Mouse (Mus musculus): ENCODE measurements at regions not wholly inside any gene's neighbourhood (a gene's known extent, or its start where the extent isn't known, plus 50 kb on each side); places are given as distances from the start of the nearest gene placed in this dataset.

- no peak for DNase-seq (ENCODE audit: low read depth)
Measured at GRCm38 (mm10) chr10:115025950-115026349, 158.9 kb downstream of the Tph2 start.

DNA sequence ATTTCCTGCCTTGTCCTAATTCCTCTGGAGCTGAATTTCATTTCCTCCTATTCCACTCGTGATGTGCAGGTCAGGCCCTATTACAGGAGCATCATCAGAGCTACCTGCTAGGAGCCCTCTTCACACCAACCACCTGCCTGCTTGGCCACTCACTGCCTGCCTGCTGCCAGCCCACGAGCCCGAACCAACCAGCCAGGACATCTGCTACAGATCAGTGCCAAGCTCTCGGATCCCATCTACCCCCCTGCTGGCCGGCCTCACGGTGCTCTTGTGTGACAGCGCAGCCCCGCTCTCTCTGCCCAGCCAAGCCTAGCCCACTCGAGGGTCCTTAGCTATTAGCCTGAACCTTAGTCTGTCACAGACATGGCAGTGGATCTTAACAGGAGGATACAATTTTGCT lies 165.4 kb downstream of the Tph2 start:
- DNase-seq (ENCODE audit: low read depth) = no peak

- no peak for DNase-seq (ENCODE audit: low read depth)
Measured at GRCm38 (mm10) chr10:115013491-115014001, 171.3 kb downstream of the Tph2 start.

GRCm38 (mm10) chr10:115012922-115013321 lies 171.9 kb downstream of the Tph2 start:
- no peak for DNase-seq (ENCODE audit: low read depth)

- no peak for DNase-seq (ENCODE audit: low read depth)
Measured at GRCm38 (mm10) chr10:115012316-115012715, 172.5 kb downstream of the Tph2 start.

DNA sequence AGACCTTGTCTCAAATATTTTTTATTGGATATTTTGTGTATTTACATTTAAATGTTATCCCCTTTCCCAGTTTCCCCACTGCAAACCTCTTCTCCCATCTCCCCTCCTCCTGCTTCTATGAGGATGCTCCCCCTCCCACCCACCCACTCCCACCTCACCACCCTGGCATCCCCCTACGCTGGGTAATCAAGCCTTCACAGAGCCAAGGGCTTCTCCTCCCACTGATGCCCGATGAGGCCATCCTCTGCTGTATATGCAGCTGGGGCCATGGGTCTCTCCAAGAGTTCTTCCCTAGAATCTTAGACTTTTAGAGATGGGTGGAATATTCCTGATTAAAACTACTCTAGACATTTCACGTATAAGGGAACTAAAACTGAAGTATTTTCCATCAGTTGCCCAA lies 172.9 kb downstream of the Tph2 start:
- no peak for DNase-seq (ENCODE audit: low read depth)

GRCm38 (mm10) chr10:114996400-114996799 lies 188.4 kb downstream of the Tph2 start:
- DNase-seq (ENCODE audit: low read depth) = no peak

- DNase-seq (ENCODE audit: low read depth) = no peak
Measured at GRCm38 (mm10) chr10:114995211-114995908, 189.5 kb downstream of the Tph2 start.

- no peak for DNase-seq (ENCODE audit: low read depth)
Measured at GRCm38 (mm10) chr10:114988453-114989226, 186.5 kb upstream of the Trhde start.

DNA sequence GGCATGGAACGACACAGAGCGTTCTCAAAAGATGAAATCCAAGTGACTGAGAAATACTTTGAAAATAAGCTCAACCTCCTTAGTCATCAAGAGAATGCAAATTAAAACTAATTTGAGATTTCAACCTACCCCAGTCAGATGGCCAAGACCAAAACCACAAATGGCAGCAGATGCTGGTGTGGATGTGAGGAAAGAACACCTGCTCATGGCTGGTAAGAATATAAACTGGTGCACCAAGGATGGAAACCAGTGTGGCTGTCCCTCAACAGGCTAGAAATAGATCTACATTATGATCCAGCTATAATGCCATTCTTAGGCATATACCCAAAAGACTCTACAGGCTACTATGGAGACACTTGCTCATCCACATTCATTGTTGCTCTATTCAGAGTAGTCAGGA lies 170.3 kb upstream of the Trhde start:
- no peak for DNase-seq (ENCODE audit: low read depth)

- peak; percentile 15 for DNase-seq (ENCODE audit: low read depth)
Measured at GRCm38 (mm10) chr10:114963656-114964055, 161.5 kb upstream of the Trhde start.

DNA sequence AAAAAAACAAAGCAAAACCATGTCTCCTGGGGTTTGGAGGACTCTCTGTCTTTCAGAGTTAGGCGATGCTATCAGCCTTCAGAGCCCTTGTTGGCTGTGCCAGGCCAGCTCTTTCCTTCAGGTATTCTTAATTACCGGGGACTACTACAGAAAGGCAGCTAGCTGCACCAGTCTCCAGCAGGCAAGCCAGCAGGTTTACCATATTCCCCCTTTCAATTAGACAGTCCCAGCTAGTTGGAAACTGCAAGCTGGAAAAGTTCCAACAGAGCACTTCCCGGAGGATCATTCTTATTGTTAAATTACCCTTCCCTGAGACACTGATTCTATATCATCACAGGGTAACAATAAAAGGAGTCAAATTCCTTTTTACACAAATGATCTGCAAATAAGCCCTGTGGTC lies 155.8 kb upstream of the Trhde start:
- DNase-seq (ENCODE audit: low read depth) = no peak

- no peak for DNase-seq (ENCODE audit: low read depth)
Measured at GRCm38 (mm10) chr10:114956257-114956656, 154.2 kb upstream of the Trhde start.

- no peak for DNase-seq (ENCODE audit: low read depth)
Measured at GRCm38 (mm10) chr10:114955608-114956007, 153.5 kb upstream of the Trhde start.

DNA sequence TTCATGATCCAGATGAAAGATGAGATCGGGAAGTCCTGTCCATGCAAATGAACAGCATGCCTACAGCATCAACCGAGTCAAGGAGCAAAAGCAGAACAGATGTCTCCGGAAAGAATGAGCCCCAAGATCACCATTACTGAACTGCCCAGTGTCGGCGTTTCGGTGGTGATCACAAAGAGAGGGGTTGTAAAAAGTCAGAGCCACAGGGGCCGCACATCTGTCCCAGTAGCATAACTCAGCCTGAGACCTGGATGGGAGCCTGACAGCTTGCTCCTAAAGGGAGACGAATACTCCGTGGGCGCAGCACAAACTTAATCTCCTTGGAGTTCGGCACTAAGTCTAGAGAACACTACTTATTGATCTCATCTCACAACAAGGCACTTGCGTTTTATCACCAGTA lies 151.3 kb upstream of the Trhde start:
- DNase-seq (ENCODE audit: low read depth) = no peak

- no peak for DNase-seq (ENCODE audit: low read depth)
Measured at GRCm38 (mm10) chr10:114949194-114949593, 147.1 kb upstream of the Trhde start.

DNA sequence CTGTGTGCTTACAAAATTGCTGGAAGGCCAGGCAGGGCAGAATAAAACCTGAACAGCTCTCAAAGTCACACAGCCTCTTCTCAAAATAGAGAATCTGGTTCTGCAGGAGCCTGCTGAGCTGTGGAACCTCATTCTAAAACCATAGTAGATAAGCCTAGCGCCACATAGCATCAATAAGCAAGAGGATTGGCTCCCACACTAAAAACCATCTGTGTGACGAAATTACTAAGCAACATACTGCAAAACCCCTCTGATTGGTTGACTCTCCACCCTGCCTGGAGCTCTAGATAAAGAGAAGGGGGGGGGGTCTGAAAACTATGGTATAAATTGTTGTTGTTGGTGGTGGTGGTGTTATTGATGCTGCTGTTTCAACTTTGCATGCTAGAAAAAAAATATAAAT lies 122.6 kb upstream of the Trhde start:
- no peak for DNase-seq (ENCODE audit: low read depth)

GRCm38 (mm10) chr10:114913971-114914370 lies 111.9 kb upstream of the Trhde start:
- no peak for DNase-seq (ENCODE audit: low read depth)

DNA sequence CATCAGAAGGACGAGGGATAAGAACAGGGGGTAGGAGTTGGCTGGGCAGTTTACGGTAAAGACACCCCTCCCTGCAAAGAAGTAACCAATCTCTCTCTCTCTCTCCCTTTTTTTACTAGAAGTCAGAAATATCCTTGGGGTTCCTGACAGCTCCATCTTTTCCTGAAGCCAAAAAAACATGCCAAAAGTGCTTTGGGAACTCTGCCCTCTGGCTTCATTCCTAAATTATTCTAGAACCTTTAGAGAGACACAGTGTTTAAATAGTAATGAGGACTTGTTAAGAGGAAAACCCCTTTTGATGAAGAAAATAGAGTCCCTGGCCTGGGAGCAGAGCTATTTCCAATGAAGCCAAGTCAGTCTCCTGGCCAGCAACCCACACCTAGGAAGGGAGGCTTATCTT lies 89.8 kb upstream of the Trhde start:
- no peak for DNase-seq (ENCODE audit: low read depth)

- no peak for DNase-seq (ENCODE audit: low read depth)
Measured at GRCm38 (mm10) chr10:114890726-114891430, 88.8 kb upstream of the Trhde start.

- DNase-seq (ENCODE audit: low read depth) = no peak
Measured at GRCm38 (mm10) chr10:114871201-114871600, 69.1 kb upstream of the Trhde start.

DNA sequence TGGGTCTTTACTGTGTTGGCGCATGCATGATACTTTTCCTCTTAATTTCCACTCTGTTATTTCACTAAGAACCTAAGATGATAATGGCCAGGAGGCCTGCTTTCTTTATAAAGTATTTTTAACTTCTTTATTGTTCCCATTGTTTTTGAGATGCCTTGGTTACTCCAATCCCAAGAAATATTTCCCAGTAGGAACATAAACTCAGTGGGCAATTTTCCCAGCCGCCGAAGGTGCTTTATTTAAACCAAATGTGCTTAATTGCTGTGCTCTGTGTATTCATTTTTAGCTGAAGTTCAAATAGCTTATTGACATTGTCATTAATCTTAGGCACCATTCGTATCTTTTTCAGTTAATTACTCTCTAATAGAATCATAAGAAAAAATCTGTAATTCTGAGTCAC lies 55.1 kb upstream of the Trhde start:
- DNase-seq (ENCODE audit: low read depth) = no peak

- no peak for DNase-seq (ENCODE audit: low read depth)
Measured at GRCm38 (mm10) chr10:114852688-114853087, 50.6 kb upstream of the Trhde start.
